Comparison of ENCODE assay signal across 8 mouse cellular contexts in the genomic region with DNA sequence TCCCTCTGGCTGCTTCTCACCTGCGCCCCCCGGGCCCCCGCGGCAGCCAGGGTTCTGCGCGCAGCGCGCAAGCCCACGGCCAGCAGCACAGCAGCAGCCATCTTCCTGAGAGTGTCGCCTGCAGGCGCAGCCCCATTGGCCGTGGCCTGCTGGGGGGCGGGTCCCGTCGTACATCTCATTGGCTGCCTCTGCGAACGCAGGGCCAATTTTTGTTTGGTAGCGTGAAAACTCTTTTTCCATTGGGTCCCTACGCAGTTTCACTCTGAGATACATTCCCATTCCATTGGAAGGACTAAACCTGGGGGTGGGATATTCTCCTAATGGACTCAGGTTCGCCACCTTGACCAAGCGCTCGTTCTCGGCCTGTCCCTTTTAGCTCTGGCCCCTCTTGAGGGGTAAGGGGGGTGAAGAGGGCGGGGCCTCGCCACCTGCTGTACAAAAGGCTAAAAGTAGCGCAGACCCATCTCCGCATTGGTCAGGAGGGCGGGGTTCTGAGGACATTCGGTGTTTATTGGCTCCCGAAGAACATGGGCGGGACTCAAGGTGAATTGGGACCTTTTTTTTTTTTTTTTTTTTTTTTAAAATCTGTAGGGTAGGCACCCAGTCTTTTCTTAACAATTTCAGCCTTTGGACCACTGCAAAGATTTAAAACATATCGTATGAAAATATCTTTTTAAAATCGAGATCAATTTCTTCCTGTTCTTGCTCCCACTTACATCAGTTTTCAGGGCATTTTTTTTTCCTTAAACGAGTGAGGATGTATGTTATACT. TPM values are rescaled to one million over a fixed set of nuclear protein-coding genes. Genes with fewer than 3 reads are reported as not detected.
A peak's percentile ranks its signal among the peaks of the same experiment; 100 is the strongest.
DNase-seq lines count a peak whose midpoint lies in the region; ATAC-seq and TF ChIP-seq lines count a peak whose summit lies in the region.

A gene (minus strand): TSS at position 128 of the 771 bp plus-strand sequence.

- H3K4me2 ChIP-seq in CH12.LX (ENCODE audit: insufficient read depth, low read depth, poor library complexity, severe bottlenecking): peak within 1 kb of the TSS; percentile 83
- peak within 1 kb of the TSS; percentile 80 for H3K4me2 ChIP-seq in forebrain, embryonic 11.5 days (ENCODE audit: low read depth, low read length, severe bottlenecking)
- peak within 1 kb of the TSS; percentile 68 for H3K4me2 ChIP-seq in heart, embryonic 16.5 days (ENCODE audit: low read depth, low read length)
- peak within 1 kb of the TSS; percentile 91 for H3K4me2 ChIP-seq in liver, embryonic 15.5 days
- H3K4me2 ChIP-seq in neural tube, embryonic 12.5 days (replicated peaks): peak within 1 kb of the TSS; percentile 85

- no peak within 1 kb of the TSS for H3K27ac ChIP-seq in CH12.LX (ENCODE audit: insufficient read depth, low read depth)
- peak within 1 kb of the TSS; percentile 79 for H3K27ac ChIP-seq in forebrain, embryonic 11.5 days (ENCODE audit: low read depth, low read length)
- peak within 1 kb of the TSS; percentile 88 for H3K27ac ChIP-seq in heart, embryonic 16.5 days (ENCODE audit: low read length)
- H3K27ac ChIP-seq in liver, embryonic 15.5 days (replicated peaks): peak within 1 kb of the TSS; percentile 79
- peak within 1 kb of the TSS; percentile 87 for H3K27ac ChIP-seq in neural tube, embryonic 12.5 days

- TF ChIP-seq CTCF in CH12.LX (conservative IDR thresholded peaks at IDR 0.05 in 1 of 2, IDR thresholded peaks at IDR 0.05 in 1 of 2; ENCODE audit: low read depth in 2 of 2, low read length in 2 of 2): no peak

- in situ Hi-C loops in CH12.LX (cut with MboI; ENCODE audit: low pct_ligation_motif_present, low pct_unique_long_range_greater_than_20kb, low sequenced_read_pairs): no loop called here

- 1% methylated on average over 34 of the region's 34 CpGs for WGBS in forebrain, embryonic 11.5 days
- WGBS in heart, embryonic 16.5 days: under 1% methylated on average over 34 of the region's 34 CpGs
- WGBS in liver, embryonic 15.5 days (ENCODE audit: insufficient replicate concordance): 1% methylated on average over 34 of the region's 34 CpGs
- 2% methylated on average over 34 of the region's 34 CpGs for WGBS in neural tube, embryonic 12.5 days

- H3K9ac ChIP-seq in CH12.LX (ENCODE audit: insufficient read depth, low read depth): peak within 1 kb of the TSS; percentile 95
- H3K9ac ChIP-seq in forebrain, embryonic 11.5 days (ENCODE audit: low read length): peak within 1 kb of the TSS; percentile 82
- H3K9ac ChIP-seq in heart, embryonic 16.5 days (ENCODE audit: low read length): peak within 1 kb of the TSS; percentile 85
- H3K9ac ChIP-seq in liver, embryonic 15.5 days: peak within 1 kb of the TSS; percentile 89
- H3K9ac ChIP-seq in neural tube, embryonic 12.5 days: peak within 1 kb of the TSS; percentile 90

- no peaks in the 10 kb centered on the region for H3K36me3 ChIP-seq in CH12.LX (replicated peaks in 1 of 2; ENCODE audit: control insufficient read depth in 1 of 2, insufficient read depth in 1 of 2, low read length in 1 of 2)
- H3K36me3 ChIP-seq in forebrain, embryonic 11.5 days (ENCODE audit: control insufficient read depth, insufficient read depth, low read length): no peaks in the 10 kb centered on the region
- H3K36me3 ChIP-seq in heart, embryonic 16.5 days (ENCODE audit: control insufficient read depth, insufficient read depth): no peaks in the 10 kb centered on the region
- no peaks in the 10 kb centered on the region for H3K36me3 ChIP-seq in liver, embryonic 15.5 days (replicated peaks)
- peaks cover 4% of the 10 kb centered on the region; the same call in 1 of the 2 replicates for H3K36me3 ChIP-seq in neural tube, embryonic 12.5 days

- H3K9me3 ChIP-seq in CH12.LX (replicated peaks; ENCODE audit: low read length): no peaks in the 10 kb centered on the region
- H3K9me3 ChIP-seq in forebrain, embryonic 11.5 days (ENCODE audit: control insufficient read depth, low read length): no peaks in the 10 kb centered on the region
- no peaks in the 10 kb centered on the region for H3K9me3 ChIP-seq in heart, embryonic 16.5 days (replicated peaks; ENCODE audit: control insufficient read depth, low read length)
- H3K9me3 ChIP-seq in liver, embryonic 15.5 days (replicated peaks): no peaks in the 10 kb centered on the region
- no peaks in the 10 kb centered on the region for H3K9me3 ChIP-seq in neural tube, embryonic 12.5 days

- H3K4me1 ChIP-seq in CH12.LX (ENCODE audit: control insufficient read depth in 1 of 2, insufficient read depth in 2 of 2): peaks cover 0 to 9% of the 10 kb centered on the region in 2 experiments; a peak in 2 of 4 replicates
- peaks cover 4% of the 10 kb centered on the region; the same call in 1 of the 2 replicates for H3K4me1 ChIP-seq in forebrain, embryonic 11.5 days (replicated peaks; ENCODE audit: control insufficient read depth, insufficient read depth, low read length)
- H3K4me1 ChIP-seq in heart, embryonic 16.5 days (ENCODE audit: control insufficient read depth, insufficient read depth, low read length): peaks cover 4% of the 10 kb centered on the region
- peaks cover 32% of the 10 kb centered on the region for H3K4me1 ChIP-seq in liver, embryonic 15.5 days (replicated peaks)
- peaks cover 20% of the 10 kb centered on the region for H3K4me1 ChIP-seq in neural tube, embryonic 12.5 days

- no peak for TF ChIP-seq RAD21 in CH12.LX (IDR thresholded peaks at IDR 0.05; ENCODE audit: low read depth, low read length)

- H3K4me3 ChIP-seq in CH12.LX (replicated peaks in 1 of 3; ENCODE audit: low read depth in 2 of 3, low read length in 2 of 3, poor library complexity in 1 of 3): peak within 1 kb of the TSS; percentile 58 to 88 (median 75)
- peak within 1 kb of the TSS; percentile 60 for H3K4me3 ChIP-seq in forebrain, embryonic 11.5 days (ENCODE audit: low read depth, low read length)
- H3K4me3 ChIP-seq in heart, embryonic 16.5 days (ENCODE audit: low read length): peak within 1 kb of the TSS; percentile 68
- peak within 1 kb of the TSS; percentile 91 for H3K4me3 ChIP-seq in liver, embryonic 15.5 days (replicated peaks)
- peak within 1 kb of the TSS; percentile 81 for H3K4me3 ChIP-seq in neural tube, embryonic 12.5 days

- H3K27me3 ChIP-seq in CH12.LX (replicated peaks): peaks cover 57% of the 10 kb centered on the region
- H3K27me3 ChIP-seq in forebrain, embryonic 11.5 days (ENCODE audit: control insufficient read depth, insufficient read depth, low read length): no peaks in the 10 kb centered on the region
- no peaks in the 10 kb centered on the region for H3K27me3 ChIP-seq in heart, embryonic 16.5 days (ENCODE audit: control insufficient read depth, insufficient read depth, low read length)
- peaks cover 26% of the 10 kb centered on the region for H3K27me3 ChIP-seq in liver, embryonic 15.5 days
- H3K27me3 ChIP-seq in neural tube, embryonic 12.5 days (replicated peaks): 0 out of 2 replicates have a peak, but pooled peaks cover 8% of the 10 kb centered on the region

- TF ChIP-seq POLR2A in CH12.LX (IDR thresholded peaks at IDR 0.05; ENCODE audit: low read depth, low read length): peak; percentile 82

- peak; percentile 94 for DNase-seq in CH12.LX (ENCODE audit: extremely low read depth)
- peak; percentile 91 for DNase-seq in c-Kit-positive CD71-positive TER-119-negative erythroid progenitor cells, embryonic 14.5 days (ENCODE audit: low read depth)
- peak; percentile 96 for DNase-seq in forebrain, embryonic 11.5 days (ENCODE audit: low spot score)
- peak; percentile 96 to 99 for DNase-seq in kidney, postnatal 36 days
- peak; percentile 99 for DNase-seq in telencephalon, adult 2 months (ENCODE audit: low read depth, low spot score)

- peak; percentile 96 for ATAC-seq in forebrain, embryonic 11.5 days (replicated peaks; ENCODE audit: low FRiP score)
- peak; percentile 96 for ATAC-seq in heart, embryonic 16.5 days (replicated peaks; ENCODE audit: extremely low read depth, insufficient read depth, low FRiP score)
- peak; percentile 95 for ATAC-seq in liver, embryonic 15.5 days (ENCODE audit: insufficient read depth)
- peak; percentile 98 for ATAC-seq in neural tube, embryonic 12.5 days (ENCODE audit: low FRiP score, low read depth)

- no peaks in the 10 kb centered on the region for H3K79me2 ChIP-seq in CH12.LX (replicated peaks; ENCODE audit: control insufficient read depth, extremely low read depth, insufficient read depth, poor library complexity, severe bottlenecking)

- TF ChIP-seq EP300 in CH12.LX (IDR thresholded peaks at IDR 0.05; ENCODE audit: low read length): no peak

- dilution Hi-C loops in CH12.LX (cut with MboI; ENCODE audit: extremely low pct_ligation_motif_present, extremely low pct_unique_long_range_greater_than_20kb, low sequenced_read_pairs): no loop called here

TF ChIP-seq in CH12.LX, 34 proteins besides CTCF, POLR2A, EP300 and RAD21 (continues in another document):
- TF ChIP-seq RCOR1 (conservative IDR thresholded peaks at IDR 0.05; ENCODE audit: low read depth, low read length) (no peak; the same call in 1 of the 2 replicates), IRF4 (IDR thresholded peaks at IDR 0.05; ENCODE audit: low read depth, low read length) (peak; percentile 56; the same call in 1 of the 2 replicates), KAT2A (IDR thresholded peaks at IDR 0.05; ENCODE audit: insufficient replicate concordance, low read length) (no peak), BHLHE40 (IDR thresholded peaks at IDR 0.05; ENCODE audit: low read depth, low read length) (no peak), SIN3A (IDR thresholded peaks at IDR 0.05; ENCODE audit: low read length) (no peak), NRF1 (IDR thresholded peaks at IDR 0.05; ENCODE audit: low read depth, low read length) (peak; percentile 71), USF1 (IDR thresholded peaks at IDR 0.05; ENCODE audit: low read depth, low read length) (no peak), ZNF384 (IDR thresholded peaks at IDR 0.05; ENCODE audit: low read depth, low read length) (peak; percentile 99), ZKSCAN1 (IDR thresholded peaks at IDR 0.05; ENCODE audit: borderline replicate concordance, low read depth, low read length) (no peak), HCFC1 (IDR thresholded peaks at IDR 0.05; ENCODE audit: low read depth, low read length) (peak; percentile 58), ZMIZ1 (IDR thresholded peaks at IDR 0.05; ENCODE audit: low read depth, low read length) (no peak), TCF12 (IDR thresholded peaks at IDR 0.05; ENCODE audit: low read depth, low read length) (peak; percentile 68; the same call in 1 of the 2 replicates), MYC (IDR thresholded peaks at IDR 0.05; ENCODE audit: low read depth, low read length) (no peak), JUND (conservative IDR thresholded peaks at IDR 0.05; ENCODE audit: low read depth, low read length) (no peak)

RNA-seq across cellular contexts. Expression of the gene that starts here (rescaled TPM):
- 21.2 and 27.9 TPM in 2 replicates for total RNA-seq in CH12.LX (2012; rRNA removed)
- total RNA-seq in CH12.LX (2014; rRNA removed): 17.0 and 17.8 TPM in 2 replicates
- polyA plus RNA-seq in CH12.LX (2012; ENCODE audit: insufficient read length, low read depth): 6.4 and 8.1 TPM in 2 replicates
- polyA plus RNA-seq in forebrain, embryonic 11.5 days (2014; fragmentation: Nextera tagmentation; extraction: Ambion mirVana): 64.1 and 66.8 TPM in 2 replicates
- 172 and 185 TPM in 2 replicates for polyA plus RNA-seq in heart, embryonic 16.5 days (2015; fragmentation: Nextera tagmentation; extraction: Ambion mirVana)
- 62.9 and 69.4 TPM in 2 replicates for polyA plus RNA-seq in liver, embryonic 15.5 days (2015; fragmentation: Nextera tagmentation; extraction: Ambion mirVana)
- polyA plus RNA-seq in neural tube, embryonic 12.5 days (2016; fragmentation: Nextera tagmentation; extraction: Ambion mirVana): 71.0 and 74.6 TPM in 2 replicates
